Mouse (Mus musculus) 3T3-L1 (cell line): ENCODE data around the gene Zc3hc1.

Experiments
- DNase-seq: peaks from one replicate; pipeline ENCODE4 v3.0.0-alpha.2; 2015; ENCODE audit warnings: low read depth, low spot score

The Zc3hc1 gene

GRCm38 (mm10) chr6:30321002-30321401 lies 69.8 kb downstream of the Zc3hc1 start:
- DNase-seq, result peak; percentile 58

GRCm38 (mm10) chr6:30319216-30319615 lies 71.6 kb downstream of the Zc3hc1 start:
- no peak for DNase-seq
